In the genomic region with DNA sequence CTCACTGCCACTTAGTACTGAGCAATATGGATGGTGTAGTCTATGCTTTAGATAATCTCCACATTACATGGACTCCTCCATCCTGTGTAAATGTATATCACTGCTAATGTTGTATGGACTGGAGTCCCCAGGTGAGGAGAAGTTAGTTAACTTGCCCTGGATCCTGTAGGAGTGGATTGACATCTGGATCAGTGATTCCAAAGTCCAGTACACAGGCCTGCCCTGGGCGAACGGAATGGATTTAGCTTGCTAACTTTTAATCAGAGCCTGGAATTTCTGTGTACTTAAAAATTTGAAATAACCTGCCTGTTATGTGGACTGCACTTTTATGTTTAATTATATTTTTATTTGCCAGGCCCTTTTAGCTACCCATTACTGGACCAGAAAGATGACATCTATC, we compare ENCODE assay signal across 24 mouse cellular contexts. TPM values are rescaled to one million over a fixed set of nuclear protein-coding genes. Genes with fewer than 3 reads are reported as not detected.
DNase-seq lines count a peak whose midpoint lies in the region; ATAC-seq and TF ChIP-seq lines count a peak whose summit lies in the region.
"Had no signal": no experiment of that assay in that cellular context is flagged by ENCODE, and none has a peak within 500 bp of the region (broad histone marks: within the 10 kb centered on the region; RNA-seq: fewer than 3 reads in every experiment).

No protein-coding gene starts in this region.

- no peaks in the 10 kb centered on the region for H3K27me3 ChIP-seq in kidney, embryonic 16.5 days (ENCODE audit: insufficient read depth, low read length)
- H3K27me3 ChIP-seq in kidney, embryonic 15.5 days: no peaks in the 10 kb centered on the region
- no peaks in the 10 kb centered on the region for H3K27me3 ChIP-seq in liver, adult 2 months (ENCODE audit: control insufficient read depth, insufficient read depth, low read length)
- H3K27me3 ChIP-seq in MEL (ENCODE audit: control insufficient read depth in 1 of 2, insufficient read depth in 2 of 2, low read length in 2 of 2): no peaks in the 10 kb centered on the region
- H3K27me3 ChIP-seq: forebrain, embryonic 13.5 days; heart, embryonic 13.5 days; Patski had no signal

- TF ChIP-seq EP300 in MEL (IDR thresholded peaks at IDR 0.05; ENCODE audit: low read depth in 1 of 2, low read length in 2 of 2): no peak

- H3K4me2 ChIP-seq in kidney, embryonic 16.5 days (replicated peaks; ENCODE audit: low read depth, low read length): no peak overlapping the region
- no peak overlapping the region for H3K4me2 ChIP-seq in kidney, embryonic 15.5 days
- H3K4me2 ChIP-seq: forebrain, embryonic 13.5 days; heart, embryonic 13.5 days had no signal

- no peak overlapping the region for H3K9ac ChIP-seq in kidney, embryonic 16.5 days (replicated peaks; ENCODE audit: low read length)
- H3K9ac ChIP-seq in kidney, embryonic 15.5 days: no peak overlapping the region
- no peak overlapping the region for H3K9ac ChIP-seq in liver, adult 2 months (ENCODE audit: low read depth, low read length)
- peak overlapping the region; percentile 20; the same call in 1 of the 2 replicates for H3K9ac ChIP-seq in MEL (ENCODE audit: control insufficient read depth, low read depth, low read length, poor library complexity, severe bottlenecking)
- H3K9ac ChIP-seq: forebrain, embryonic 13.5 days; heart, embryonic 13.5 days had no signal

- TF ChIP-seq POLR2A in liver, adult 2 months (IDR thresholded peaks at IDR 0.05; ENCODE audit: extremely low read depth, insufficient read depth, low read length): no peak
- no peak for TF ChIP-seq POLR2A in MEL (IDR thresholded peaks at IDR 0.05; ENCODE audit: control insufficient read depth in 1 of 2, insufficient read depth in 1 of 2, low read depth in 1 of 2, low read length in 2 of 2, poor library complexity in 1 of 2)

- peak; percentile 15 for DNase-seq in kidney, adult 11 months
- peak; percentile 33 to 55 for DNase-seq in kidney, adult 8-10 months
- DNase-seq in liver, adult 2 months (ENCODE audit: extremely low read depth, low read depth, low spot score): peak; percentile 88
- DNase-seq in liver (no peak), MEL (ENCODE audit: low read depth, low spot score) (no peak)
- DNase-seq in right cerebral cortex, postnatal 10 days (ENCODE audit: low spot score in 2 of 2): no peak
- DNase-seq: adrenal gland, postnatal 10 days; adrenal gland, postnatal 36 days; cerebellum, adult 18-20 months; cerebellum, adult 9-10 months; cerebellum, postnatal 14 days; gastrocnemius, postnatal 10 days; gastrocnemius, postnatal 36 days; heart, adult 2 months; heart, postnatal 14 days; heart, postnatal 4 days had no signal

- peaks cover 19% of the 10 kb centered on the region; the same call in 1 of the 2 replicates for H3K79me2 ChIP-seq in liver, adult 2 months (ENCODE audit: control insufficient read depth, insufficient read depth, low read length)
- peaks cover 26% of the 10 kb centered on the region for H3K79me2 ChIP-seq in MEL (ENCODE audit: control insufficient read depth, insufficient read depth, low read length, poor library complexity)

- H3K4me3 ChIP-seq in kidney, embryonic 16.5 days (ENCODE audit: low read length): no peak overlapping the region
- H3K4me3 ChIP-seq in kidney, embryonic 15.5 days (replicated peaks): no peak overlapping the region
- H3K4me3 ChIP-seq in liver, adult 2 months (ENCODE audit: insufficient read depth, low read depth, low read length): no peak overlapping the region
- H3K4me3 ChIP-seq in MEL (ENCODE audit: control insufficient read depth in 1 of 2, insufficient read depth in 1 of 2, low read depth in 2 of 2, low read length in 2 of 2): no peak overlapping the region
- H3K4me3 ChIP-seq: forebrain, embryonic 10.5 days; forebrain, embryonic 13.5 days; heart, adult 2 months; heart, embryonic 10.5 days; heart, embryonic 13.5 days had no signal

- no peak for TF ChIP-seq CTCF in liver, adult 2 months (IDR thresholded peaks at IDR 0.05; ENCODE audit: low read depth, low read length)
- no peak for TF ChIP-seq CTCF in MEL (IDR thresholded peaks at IDR 0.05 in 2 of 3, conservative IDR thresholded peaks at IDR 0.05 in 1 of 3; ENCODE audit: control insufficient read depth in 1 of 3, insufficient read depth in 1 of 3, low read depth in 2 of 3, low read length in 3 of 3, poor library complexity in 1 of 3, severe bottlenecking in 1 of 3)

- TF ChIP-seq RAD21 in MEL (IDR thresholded peaks at IDR 0.05; ENCODE audit: low read depth, low read length): no peak

- 83% methylated on average over 2 of the region's 2 CpGs for WGBS in kidney, embryonic 16.5 days
- 86% methylated on average over 2 of the region's 2 CpGs for WGBS in kidney, embryonic 15.5 days
- 27% methylated on average over 2 of the region's 2 CpGs for whole genome bisulfite sequencing in liver, adult 2 months

- no peak overlapping the region for H3K27ac ChIP-seq in kidney, embryonic 16.5 days (ENCODE audit: low read length)
- no peak overlapping the region for H3K27ac ChIP-seq in kidney, embryonic 15.5 days
- peak overlapping the region; percentile 73 for H3K27ac ChIP-seq in liver, adult 2 months (replicated peaks; ENCODE audit: insufficient read depth, low read depth, low read length)
- peak overlapping the region; percentile 100 for H3K27ac ChIP-seq in MEL (ENCODE audit: control insufficient read depth, low read depth, low read length)
- H3K27ac ChIP-seq: forebrain, embryonic 10.5 days; forebrain, embryonic 13.5 days; heart, adult 2 months; heart, embryonic 10.5 days; heart, embryonic 13.5 days had no signal

- no peaks in the 10 kb centered on the region for H3K9me3 ChIP-seq in kidney, embryonic 16.5 days (ENCODE audit: low read length)
- no peaks in the 10 kb centered on the region for H3K9me3 ChIP-seq in kidney, embryonic 15.5 days (replicated peaks)
- H3K9me3 ChIP-seq in MEL (replicated peaks; ENCODE audit: insufficient read depth, low read length): no peaks in the 10 kb centered on the region
- H3K9me3 ChIP-seq: forebrain, embryonic 10.5 days; forebrain, embryonic 13.5 days; heart, embryonic 10.5 days; heart, embryonic 13.5 days had no signal

- ATAC-seq in kidney, embryonic 16.5 days (ENCODE audit: low FRiP score, low TSS enrichment): no peak
- ATAC-seq in kidney, embryonic 15.5 days (replicated peaks; ENCODE audit: low FRiP score): no peak
- ATAC-seq: forebrain, embryonic 13.5 days; forebrain, embryonic 16.5 days; Patski had no signal

- peaks cover 30% of the 10 kb centered on the region for H3K36me3 ChIP-seq in kidney, embryonic 16.5 days (ENCODE audit: insufficient read depth, low read length)
- H3K36me3 ChIP-seq in kidney, embryonic 15.5 days: peaks cover 51% of the 10 kb centered on the region
- peaks cover 33% of the 10 kb centered on the region for H3K36me3 ChIP-seq in liver, adult 2 months (ENCODE audit: control insufficient read depth, insufficient read depth, low read length)
- H3K36me3 ChIP-seq in MEL (ENCODE audit: control insufficient read depth in 1 of 2, insufficient read depth in 2 of 2, low read length in 2 of 2): peaks cover 20 to 47% of the 10 kb centered on the region in 2 experiments

- H3K4me1 ChIP-seq in kidney, embryonic 16.5 days (ENCODE audit: insufficient read depth, low read length): peaks cover 10% of the 10 kb centered on the region
- H3K4me1 ChIP-seq in kidney, embryonic 15.5 days: peaks cover 11% of the 10 kb centered on the region
- H3K4me1 ChIP-seq in liver, adult 2 months (ENCODE audit: control insufficient read depth, insufficient read depth, low read length): peaks cover 7% of the 10 kb centered on the region
- peaks cover 17 to 30% of the 10 kb centered on the region in 2 experiments for H3K4me1 ChIP-seq in MEL (ENCODE audit: control insufficient read depth in 1 of 2, insufficient read depth in 2 of 2, low read length in 2 of 2)

TF ChIP-seq in MEL, 35 proteins besides CTCF, POLR2A, EP300 and RAD21:
- no peak for TF ChIP-seq JUND (IDR thresholded peaks at IDR 0.05; ENCODE audit: low read depth, low read length)

RNA-seq across cellular contexts. Expression of gene Cpsf2, which starts 5.8 kb away (rescaled TPM):
- 27.4 and 29.9 TPM in 2 replicates for polyA plus RNA-seq in kidney, embryonic 16.5 days (2015; fragmentation: Nextera tagmentation; extraction: Ambion mirVana)
- 29.5 and 30.9 TPM in 2 replicates for polyA plus RNA-seq in kidney, embryonic 15.5 days (2015; fragmentation: Nextera tagmentation; extraction: Ambion mirVana)
- total RNA-seq in liver, adult 2 months (2014; rRNA removed): 7.7 and 9.2 TPM in 2 replicates
- polyA plus RNA-seq in liver, adult 2 months (2012; rRNA removed): 2.7 and 3.1 TPM in 2 replicates
- 56.9 and 62.9 TPM in 2 replicates for total RNA-seq in MEL (2012; rRNA removed)
- polyA plus RNA-seq in MEL (2012; ENCODE audit: insufficient read depth in 1 of 2, insufficient read length in 2 of 2, low read depth in 1 of 2, low replicate concordance in 2 of 2, missing spikeins in 1 of 2): 100 to 1,000 TPM in 1 of 2 experiments, 10 to 100 TPM in 1; 52.1 to 109 TPM

RNA-seq across cellular contexts. Expression of gene Atxn3, which starts 23.5 kb away (rescaled TPM):
- 12.5 and 14.0 TPM in 2 replicates for polyA plus RNA-seq in kidney, embryonic 16.5 days (2015; fragmentation: Nextera tagmentation; extraction: Ambion mirVana)
- 11.7 and 14.9 TPM in 2 replicates for polyA plus RNA-seq in kidney, embryonic 15.5 days (2015; fragmentation: Nextera tagmentation; extraction: Ambion mirVana)
- 13.9 and 14.1 TPM in 2 replicates for total RNA-seq in liver, adult 2 months (2014; rRNA removed)
- polyA plus RNA-seq in liver, adult 2 months (2012; rRNA removed): 2.4 and 2.7 TPM in 2 replicates
- total RNA-seq in MEL (2012; rRNA removed): 21.8 and 22.1 TPM in 2 replicates
- 100 to 1,000 TPM in 1 of 2 experiments, 10 to 100 TPM in 1; 27.8 to 400 TPM for polyA plus RNA-seq in MEL (2012; ENCODE audit: insufficient read depth in 1 of 2, insufficient read length in 2 of 2, low read depth in 1 of 2, low replicate concordance in 2 of 2, missing spikeins in 1 of 2)

Comparison
In these comparisons a context has a peak if more than half of its experiments do, and no peak if none do; other contexts are left out.
1. DNase-seq: peak in kidney, adult 11 months (single experiment), kidney, adult 8-10 months (2 of 2) and liver, adult 2 months (single experiment); none in liver (single experiment), MEL (single experiment) and right cerebral cortex, postnatal 10 days (0 of 2).
2. H3K27ac ChIP-seq: peak in liver, adult 2 months (single experiment) and MEL (single experiment); none in kidney, embryonic 16.5 days (single experiment) and kidney, embryonic 15.5 days (single experiment).